Mouse (Mus musculus): ENCODE data around the gene Sorcs1.

Sorcs1 gene

GRCm38 (mm10) chr19:50422928-50423327 lies 255.5 kb downstream of the Sorcs1 start:
- no peak for DNase-seq (ENCODE audit: low read depth, low spot score)

GRCm38 (mm10) chr19:50418962-50419720 lies 259.3 kb downstream of the Sorcs1 start:
- peak; percentile 77 for DNase-seq (ENCODE audit: low read depth, low spot score)

GRCm38 (mm10) chr19:50410561-50410960 lies 267.9 kb downstream of the Sorcs1 start:
- no peak for DNase-seq (ENCODE audit: low read depth, low spot score)

- DNase-seq (ENCODE audit: low read depth, low spot score), result peak; percentile 22
Observed at GRCm38 (mm10) chr19:50398341-50398740, 280.1 kb downstream of the Sorcs1 start.

- no peak for DNase-seq (ENCODE audit: low read depth, low spot score)
Observed at GRCm38 (mm10) chr19:50395731-50396130, 282.7 kb downstream of the Sorcs1 start.

- DNase-seq (ENCODE audit: low read depth, low spot score), result peak; percentile 36
Observed at GRCm38 (mm10) chr19:50394101-50394500, 284.3 kb downstream of the Sorcs1 start.

GRCm38 (mm10) chr19:50389925-50390552 lies 288.4 kb downstream of the Sorcs1 start:
- DNase-seq (ENCODE audit: low read depth, low spot score), result peak; percentile 19

GRCm38 (mm10) chr19:50378901-50379300 lies 299.5 kb downstream of the Sorcs1 start:
- DNase-seq (ENCODE audit: low read depth, low spot score), result no peak

- DNase-seq (ENCODE audit: low read depth, low spot score), result peak; percentile 64
Observed at GRCm38 (mm10) chr19:50374751-50375150, 303.7 kb downstream of the Sorcs1 start.

GRCm38 (mm10) chr19:50366446-50366845 lies 312.0 kb downstream of the Sorcs1 start:
- DNase-seq (ENCODE audit: low read depth, low spot score), result no peak

GRCm38 (mm10) chr19:50362655-50363500 lies 315.6 kb downstream of the Sorcs1 start:
- DNase-seq (ENCODE audit: low read depth, low spot score), result peak; percentile 31

GRCm38 (mm10) chr19:50358561-50358960 lies 319.9 kb downstream of the Sorcs1 start:
- no peak for DNase-seq (ENCODE audit: low read depth, low spot score)

- no peak for DNase-seq (ENCODE audit: low read depth, low spot score)
Observed at GRCm38 (mm10) chr19:50339211-50339610, 339.2 kb downstream of the Sorcs1 start.

GRCm38 (mm10) chr19:50336751-50337150 lies 341.7 kb downstream of the Sorcs1 start:
- DNase-seq (ENCODE audit: low read depth, low spot score), result no peak

GRCm38 (mm10) chr19:50331136-50331535 lies 347.3 kb downstream of the Sorcs1 start:
- no peak for DNase-seq (ENCODE audit: low read depth, low spot score)

- DNase-seq (ENCODE audit: low read depth, low spot score), result peak; percentile 76
Observed at GRCm38 (mm10) chr19:50327804-50328203, 350.6 kb downstream of the Sorcs1 start.

GRCm38 (mm10) chr19:50326151-50326550 lies 352.3 kb downstream of the Sorcs1 start:
- peak; percentile 23 for DNase-seq (ENCODE audit: low read depth, low spot score)

- DNase-seq (ENCODE audit: low read depth, low spot score), result peak; percentile 34
Observed at GRCm38 (mm10) chr19:50325686-50326085, 352.8 kb downstream of the Sorcs1 start.

GRCm38 (mm10) chr19:50307046-50307445 lies 371.4 kb downstream of the Sorcs1 start:
- no peak for DNase-seq (ENCODE audit: low read depth, low spot score)

GRCm38 (mm10) chr19:50294205-50294604 lies 384.2 kb downstream of the Sorcs1 start:
- DNase-seq (ENCODE audit: low read depth, low spot score), result no peak

GRCm38 (mm10) chr19:50264450-50264849 lies 414.0 kb downstream of the Sorcs1 start:
- DNase-seq (ENCODE audit: low read depth, low spot score), result peak; percentile 66

All from brain, adult 2 months (tissue).